Mouse (Mus musculus) monocyte, adult 5-6 weeks (primary cell): ENCODE data around the gene Auts2. TPM values are rescaled to one million over a fixed set of nuclear protein-coding genes. Genes with fewer than 3 reads are reported as not detected.

ENCODE experiments used
- ATAC-seq: fragments of 153-309, 156-312 bp; replicated peaks from 2 replicates; pipeline ENCODE4 v1.8.0; 2017; ENCODE audit warnings: mild to moderate bottlenecking; ENCODE audit not compliant: low TSS enrichment, insufficient number of reproducible peaks, severe bottlenecking, poor library complexity, low FRiP score
- total RNA-seq: library from RNA; stranded (forward); fragments of 200-1000, 200-491, 200-594 nt; gene quantifications from 3 replicates; pipeline ENCODE4 v1.2.3, GENCODE M21; 2017

Gene Auts2
- total RNA-seq, 1 experiment from 2014 or later, result not detected

DNA sequence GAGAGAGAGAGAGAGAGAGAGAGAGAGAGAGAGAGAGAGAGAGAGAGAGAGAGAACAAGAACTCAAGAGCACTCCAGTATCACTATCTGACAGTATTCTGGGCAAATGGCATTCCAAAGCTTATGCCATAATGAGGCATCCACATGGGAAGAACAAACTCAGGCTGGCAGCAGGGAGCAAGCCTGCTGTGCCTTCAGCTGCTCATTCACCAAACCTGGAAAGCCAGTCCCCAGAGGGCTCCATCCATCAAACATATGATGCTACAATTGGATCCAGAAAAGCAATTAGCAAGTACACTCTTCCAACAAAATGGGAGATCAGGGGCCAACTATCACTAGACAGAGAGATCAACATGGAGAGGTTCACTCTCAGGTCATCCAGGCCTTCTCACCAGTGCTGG lies 531.3 kb downstream of the Auts2 start:
- no peak for ATAC-seq

DNA sequence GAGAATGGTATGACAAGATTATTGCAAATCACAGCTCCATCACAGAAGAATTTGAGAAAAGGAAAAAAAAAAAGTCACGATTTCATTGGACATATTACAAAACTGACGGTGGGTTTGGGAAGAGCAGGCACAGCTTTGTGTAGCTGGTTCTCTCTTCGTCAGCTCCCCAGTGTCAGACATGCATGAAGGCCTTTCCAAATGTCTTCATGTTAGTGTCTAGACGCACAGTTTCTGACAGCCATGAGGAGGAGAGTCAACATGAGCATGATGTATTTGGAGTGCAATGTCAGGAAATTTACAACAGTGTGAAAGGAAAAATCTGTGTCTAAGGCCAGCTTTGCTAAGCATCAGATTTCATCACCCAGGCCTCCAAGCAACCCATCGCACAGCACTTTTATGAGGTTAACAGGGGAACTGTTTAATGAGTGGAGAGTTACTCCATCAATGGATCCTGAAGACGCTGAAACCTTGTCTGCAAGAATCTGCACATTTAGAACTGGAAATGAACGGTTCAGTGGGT lies 534.4 kb downstream of the Auts2 start:
- no peak for ATAC-seq

DNA sequence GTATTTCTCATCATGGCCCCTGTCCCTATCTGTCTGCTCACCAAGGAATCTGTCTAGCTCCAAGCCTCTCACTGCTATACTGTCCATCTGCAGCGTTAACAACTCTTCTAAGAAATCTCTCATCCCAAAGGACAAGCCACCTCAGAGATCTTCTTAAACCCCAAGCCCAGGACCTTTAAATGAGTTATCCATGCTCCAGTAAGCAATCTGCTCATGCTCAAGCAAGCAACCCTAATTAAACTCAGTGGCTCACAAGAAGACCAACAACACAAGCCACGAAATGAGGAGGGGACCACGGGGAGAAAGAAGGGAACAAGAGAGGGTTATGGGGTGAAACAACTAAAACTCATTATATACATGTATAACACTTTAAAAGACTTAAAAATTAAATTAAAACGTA lies 535.2 kb downstream of the Auts2 start:
- ATAC-seq, result no peak

DNA sequence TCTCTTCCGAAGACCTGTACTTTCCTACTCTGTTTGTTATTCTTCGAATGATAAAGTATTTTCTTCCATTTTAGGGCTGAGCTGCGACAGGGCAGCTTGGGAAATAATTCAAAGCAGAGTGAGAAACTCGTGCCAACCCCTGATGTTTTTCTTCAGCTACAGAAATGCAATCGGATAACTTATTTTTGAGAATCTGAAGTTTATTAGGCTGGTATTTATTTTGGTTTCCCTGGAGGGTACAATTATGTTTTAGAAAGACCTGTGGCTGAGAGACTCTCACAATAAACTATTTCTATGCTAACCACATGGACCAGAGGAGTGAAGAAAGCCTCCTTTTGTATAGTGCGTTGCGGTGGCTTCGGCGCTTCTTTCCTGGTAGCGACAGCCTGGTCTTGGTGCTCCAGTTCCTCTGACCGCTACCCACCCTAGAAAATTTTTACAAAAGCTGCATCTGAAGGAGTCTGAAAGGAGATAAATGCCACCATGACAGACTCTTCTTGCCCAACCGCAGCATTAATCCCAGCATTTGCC lies 550.4 kb downstream of the Auts2 start:
- ATAC-seq, result no peak

DNA sequence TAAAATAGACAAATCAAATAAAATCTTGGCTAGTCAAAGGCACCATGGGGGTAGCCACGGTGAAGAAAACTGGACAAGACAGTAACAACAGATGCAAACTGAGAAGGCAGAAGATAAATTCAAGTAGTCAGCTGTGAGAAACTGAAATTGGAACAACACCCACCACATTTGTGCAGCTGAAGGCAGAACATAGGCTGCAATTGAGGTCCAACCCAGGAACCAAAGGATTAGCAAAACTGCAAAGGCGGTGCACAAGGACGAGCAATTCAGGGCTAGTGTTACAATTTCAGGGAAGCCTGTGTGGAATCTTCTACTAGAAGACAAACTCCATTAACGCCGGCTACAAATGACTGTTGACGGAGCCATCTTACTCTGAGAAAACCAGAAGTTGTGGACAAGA lies 550.9 kb downstream of the Auts2 start:
- no peak for ATAC-seq

DNA sequence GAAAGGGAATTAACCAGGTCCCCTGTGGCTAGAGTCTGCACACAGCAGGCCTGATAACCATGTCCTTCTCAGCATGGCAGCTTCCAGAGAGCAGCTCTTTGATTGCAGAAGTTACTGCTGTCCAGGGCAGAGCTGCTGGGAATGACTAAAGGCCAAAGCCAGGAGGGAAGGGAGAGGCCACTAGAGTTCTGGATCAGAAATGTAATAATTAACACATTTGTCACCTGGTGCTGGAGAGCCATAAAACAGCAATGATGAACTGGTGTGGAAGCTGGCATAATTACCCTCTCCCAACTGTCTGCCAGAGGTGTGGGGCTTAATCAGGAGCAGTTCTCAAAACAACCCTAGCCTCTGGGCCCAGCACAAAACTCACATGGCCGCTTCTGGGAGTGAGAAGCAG lies 552.6 kb downstream of the Auts2 start:
- no peak for ATAC-seq

DNA sequence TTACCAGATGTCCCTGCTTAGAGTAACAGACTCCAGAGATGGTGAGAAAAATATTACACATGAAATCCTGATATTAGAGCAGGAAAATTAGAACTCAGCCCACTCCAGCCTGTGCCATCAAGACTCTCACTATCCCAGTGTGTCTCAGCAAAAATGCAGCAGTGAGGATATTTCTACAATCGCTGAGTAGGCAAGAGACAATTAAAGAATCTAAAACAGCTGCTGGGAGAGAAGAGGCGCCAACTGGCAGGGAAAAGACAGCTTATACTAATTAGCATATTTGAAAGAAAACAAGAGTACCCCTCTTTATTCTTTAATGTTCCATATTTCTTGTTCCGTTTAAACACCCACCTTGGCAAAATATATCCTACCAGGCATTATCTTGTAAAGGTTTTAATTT lies 561.7 kb downstream of the Auts2 start:
- no peak for ATAC-seq

DNA sequence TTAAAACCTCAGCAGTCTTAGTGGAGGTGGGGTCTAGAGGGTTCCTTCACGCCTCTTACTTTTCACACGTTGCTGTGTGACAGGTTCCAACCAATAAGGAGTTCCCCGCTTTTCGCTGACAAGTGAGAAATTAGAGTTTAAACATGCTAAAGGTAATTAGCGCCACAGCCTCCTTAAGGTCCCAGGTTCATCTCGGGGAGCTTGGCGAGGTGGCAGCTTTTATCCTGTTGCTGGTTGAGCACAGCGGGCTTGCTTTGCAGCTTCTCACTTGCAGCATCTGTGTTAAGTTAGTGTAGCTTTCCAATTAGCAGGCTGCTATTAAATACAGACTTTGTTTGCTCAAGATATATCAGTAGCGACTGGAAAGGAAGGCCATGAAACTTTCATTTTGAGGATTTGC lies 564.2 kb downstream of the Auts2 start:
- ATAC-seq, result no peak

DNA sequence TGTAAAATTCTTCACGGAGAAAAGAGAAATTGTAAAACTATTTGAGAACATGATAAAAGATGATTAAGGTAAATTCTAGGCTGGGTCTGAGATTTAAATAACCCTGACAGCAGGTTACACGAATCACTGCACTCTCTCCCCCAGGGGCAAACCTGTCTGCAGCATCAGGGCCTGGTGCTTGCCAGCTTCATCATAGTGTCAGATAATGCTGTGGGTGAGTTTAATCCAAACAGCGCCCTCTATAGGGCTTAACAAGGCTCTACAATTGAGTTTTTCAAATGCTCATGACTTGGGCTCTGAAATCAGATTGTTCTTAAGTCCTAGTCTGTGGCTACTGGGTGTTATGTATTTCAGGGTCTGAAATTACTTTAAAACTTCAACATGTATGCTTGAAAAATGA lies 565.6 kb downstream of the Auts2 start:
- no peak for ATAC-seq

DNA sequence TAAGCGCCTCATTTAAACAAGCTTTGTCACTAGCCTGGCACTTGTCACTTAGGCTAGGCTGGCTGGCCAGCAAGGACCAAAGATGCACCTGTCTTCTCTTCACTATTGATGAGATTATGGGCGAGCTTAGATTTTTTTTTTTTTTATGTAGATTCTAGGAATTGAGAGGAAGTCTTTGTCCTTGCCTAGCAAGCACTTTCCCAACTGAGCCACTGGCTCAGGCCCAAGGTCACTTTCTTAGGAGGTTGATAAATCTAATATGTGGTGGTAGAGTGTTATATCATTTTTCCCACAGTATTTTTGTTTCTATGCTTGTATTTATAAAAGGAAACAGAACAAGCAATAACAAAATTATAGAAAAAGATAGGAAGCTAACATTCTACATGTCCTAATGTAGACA lies 571.2 kb downstream of the Auts2 start:
- ATAC-seq, result no peak

DNA sequence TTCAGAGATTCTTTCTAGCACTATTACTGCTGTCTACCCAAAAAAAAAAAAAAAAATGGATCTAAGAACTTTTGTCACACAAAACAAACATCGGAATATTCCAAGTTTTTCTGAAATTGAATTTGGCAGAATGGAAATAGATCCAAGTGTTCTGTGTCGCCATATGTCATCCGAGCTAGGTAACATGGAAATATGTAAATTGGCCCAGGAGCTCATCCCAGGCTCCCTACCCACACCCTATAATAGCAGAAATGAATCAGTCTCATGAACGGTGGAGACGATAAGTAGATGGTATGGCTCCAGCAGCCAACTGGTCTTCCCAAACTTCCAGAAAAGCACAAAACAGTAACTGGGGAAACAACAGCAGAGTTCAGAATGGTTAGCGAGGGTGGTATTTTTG lies 577.6 kb downstream of the Auts2 start:
- ATAC-seq, result no peak

DNA sequence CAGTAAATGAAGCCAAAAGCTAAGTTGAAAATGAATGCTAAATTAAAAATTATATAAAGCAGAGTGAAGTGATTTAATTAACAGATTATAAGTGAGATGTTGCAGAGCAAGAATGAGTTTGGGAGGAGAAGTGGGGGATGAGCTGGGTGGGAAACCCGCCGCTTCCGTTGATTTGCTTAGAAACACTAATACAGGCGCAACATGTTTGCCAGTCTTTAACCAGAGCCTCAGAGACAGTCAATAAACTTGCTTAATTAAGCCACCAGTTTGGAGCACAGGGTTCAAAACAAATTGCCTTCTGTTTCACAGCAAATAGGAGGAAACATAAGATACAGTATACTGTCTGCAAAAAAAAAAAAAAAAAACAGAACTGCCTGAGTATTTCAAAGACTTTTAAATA lies 579.6 kb downstream of the Auts2 start:
- ATAC-seq, result no peak

DNA sequence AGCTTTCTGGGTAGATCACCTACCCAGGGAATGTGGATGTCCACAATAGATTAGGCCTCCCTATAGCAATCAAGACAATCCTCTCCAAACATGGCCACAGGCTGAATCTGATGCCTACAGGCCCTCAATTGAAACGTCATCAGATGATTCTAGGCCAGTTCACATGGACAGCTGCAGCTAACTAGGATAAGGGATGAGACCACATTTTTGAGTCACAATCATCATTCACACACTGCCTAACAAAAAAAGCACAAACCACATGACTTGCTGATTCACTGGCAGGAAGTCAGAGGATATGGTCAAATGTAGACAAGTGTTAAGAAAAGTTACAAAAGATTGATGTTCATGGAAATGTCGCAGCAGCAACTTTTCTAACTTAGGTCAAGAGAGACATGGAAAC lies 581.3 kb downstream of the Auts2 start:
- no peak for ATAC-seq

DNA sequence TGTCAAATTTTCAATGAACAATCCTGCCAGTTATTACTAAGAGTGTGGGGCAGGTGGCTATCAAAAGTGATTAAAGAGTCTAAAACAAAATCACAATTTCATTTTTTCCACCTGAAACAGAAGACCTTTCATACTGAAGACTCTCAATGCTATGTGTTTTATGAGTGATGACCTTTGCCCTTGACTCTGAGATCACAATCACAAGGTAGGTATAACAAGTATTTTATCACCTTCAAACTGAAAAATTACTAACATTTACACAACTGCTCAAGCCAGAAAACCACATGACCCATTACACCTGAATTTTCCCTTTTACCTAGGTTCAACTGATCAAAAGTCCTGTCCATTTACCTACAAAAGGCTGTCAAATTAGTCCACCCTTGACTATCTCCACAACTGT lies 582.7 kb downstream of the Auts2 start:
- no peak for ATAC-seq

DNA sequence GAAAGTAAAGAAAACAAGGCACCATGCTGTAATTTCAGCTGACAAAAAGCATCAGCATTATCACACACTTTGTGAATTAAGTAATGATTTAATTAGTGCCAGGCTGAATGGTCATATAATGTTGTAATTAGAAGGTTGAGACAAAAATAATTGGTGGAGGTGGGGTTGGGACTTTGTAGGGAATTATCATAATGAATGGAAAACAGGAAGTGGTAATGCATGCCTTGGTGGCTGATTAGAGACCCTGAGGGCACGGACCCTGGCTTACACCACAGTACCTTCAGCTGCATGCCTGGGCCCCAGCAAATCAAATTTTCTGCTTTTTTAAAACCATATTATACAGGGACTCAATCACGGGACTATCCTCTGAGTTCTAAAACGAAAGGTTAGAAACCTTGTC lies 586.1 kb downstream of the Auts2 start:
- ATAC-seq, result no peak

DNA sequence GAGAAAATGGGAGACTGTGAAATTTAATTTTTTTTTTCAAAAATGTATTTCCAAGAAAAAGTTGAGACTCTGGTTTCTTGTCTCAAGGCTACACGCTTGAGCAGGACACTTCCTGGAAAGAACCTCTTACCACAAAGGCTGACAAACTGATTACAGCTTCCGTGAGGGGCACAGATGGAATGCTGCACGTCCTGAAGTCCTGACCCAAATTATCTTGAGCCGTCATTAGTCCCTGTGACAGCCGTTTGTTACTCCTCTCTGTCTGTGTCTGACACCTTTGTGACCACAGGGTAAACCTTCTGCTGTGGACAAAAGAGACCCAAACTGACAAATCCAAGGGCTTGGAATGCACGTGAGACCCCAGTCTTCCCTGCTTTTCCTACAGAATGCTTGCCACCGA lies 587.1 kb downstream of the Auts2 start:
- no peak for ATAC-seq

DNA sequence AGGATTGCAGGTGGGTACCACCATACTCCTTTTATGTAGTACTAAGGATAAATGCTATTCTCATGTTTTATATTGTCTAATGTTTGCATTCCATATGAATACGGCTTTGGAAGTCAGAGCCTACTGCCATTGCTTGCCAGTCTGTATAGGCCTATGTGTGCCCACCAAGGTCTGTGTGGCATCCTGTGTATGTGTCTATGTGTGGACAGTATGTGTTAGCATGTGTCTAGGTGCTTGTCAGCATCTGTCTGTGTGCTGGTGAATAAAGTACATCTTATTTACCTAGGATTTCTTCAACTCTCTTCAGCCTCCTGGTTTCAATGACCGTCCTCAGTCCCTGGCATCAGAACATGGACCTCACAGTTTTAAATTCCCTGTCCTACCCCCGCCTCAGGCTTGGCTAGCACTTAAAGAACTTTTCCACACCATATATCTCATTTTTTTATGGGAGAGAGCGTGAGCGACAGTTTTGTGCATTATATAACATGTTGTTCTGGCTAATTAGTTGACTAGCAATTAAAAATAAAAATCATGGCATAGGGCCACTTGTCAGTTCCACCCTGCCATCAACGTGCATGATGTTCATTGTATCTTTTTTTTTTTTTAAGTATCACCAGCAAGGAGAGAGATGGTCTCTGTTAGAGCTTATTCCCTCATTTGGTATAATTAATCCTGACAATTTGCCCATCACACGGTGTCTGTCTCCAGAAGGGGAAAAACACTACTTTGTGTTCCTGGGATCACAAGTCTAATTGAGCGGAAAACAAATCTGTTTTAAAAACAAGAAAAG lies 587.7 kb downstream of the Auts2 start:
- no peak for ATAC-seq

DNA sequence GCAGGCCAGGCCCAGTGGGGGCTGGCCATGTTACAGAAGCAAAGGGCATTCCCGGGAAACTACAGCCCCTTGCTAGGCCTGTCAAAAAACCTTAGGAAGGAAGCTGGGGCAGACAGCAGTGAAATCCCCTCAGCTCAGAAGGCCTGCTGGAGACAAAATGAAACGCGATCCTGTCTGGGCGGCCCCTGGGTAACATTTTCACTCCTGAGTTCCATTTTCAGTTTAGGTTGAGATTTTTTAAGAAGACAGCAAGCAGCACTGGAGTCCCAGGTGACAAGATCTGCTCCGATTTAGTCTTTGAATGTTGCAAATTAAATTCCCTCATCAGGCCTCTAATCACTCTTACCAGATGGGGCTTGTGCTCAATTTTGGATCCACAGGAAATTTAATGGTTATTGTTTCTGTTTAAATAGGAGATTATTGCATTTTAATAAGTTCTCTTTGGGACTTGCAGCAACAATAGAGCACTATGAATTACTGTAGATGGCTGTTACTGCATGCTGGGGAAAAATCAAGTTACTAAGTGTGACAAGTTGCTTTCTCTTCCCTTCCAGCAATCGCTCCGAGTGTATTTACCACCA lies 594.5 kb downstream of the Auts2 start:
- ATAC-seq, result no peak

DNA sequence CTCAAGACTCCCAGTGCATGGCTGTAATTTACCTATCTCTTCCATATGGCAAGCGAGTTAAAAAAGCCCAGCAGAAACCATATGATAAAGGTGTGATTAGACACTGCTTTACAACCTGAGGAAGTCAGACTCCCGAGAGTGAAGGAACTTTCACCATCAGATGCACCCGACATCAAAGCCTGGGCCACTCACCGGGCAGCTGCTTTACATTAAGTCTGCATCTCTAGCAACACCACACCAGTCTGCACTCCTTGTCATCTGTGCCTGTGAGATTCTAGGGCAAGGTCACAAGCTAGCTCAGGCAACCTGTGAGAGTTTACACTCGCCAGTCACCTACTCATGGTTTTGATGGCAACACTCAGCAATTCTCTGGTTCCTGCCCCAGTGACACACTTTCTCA lies 596.3 kb downstream of the Auts2 start:
- ATAC-seq, result no peak

DNA sequence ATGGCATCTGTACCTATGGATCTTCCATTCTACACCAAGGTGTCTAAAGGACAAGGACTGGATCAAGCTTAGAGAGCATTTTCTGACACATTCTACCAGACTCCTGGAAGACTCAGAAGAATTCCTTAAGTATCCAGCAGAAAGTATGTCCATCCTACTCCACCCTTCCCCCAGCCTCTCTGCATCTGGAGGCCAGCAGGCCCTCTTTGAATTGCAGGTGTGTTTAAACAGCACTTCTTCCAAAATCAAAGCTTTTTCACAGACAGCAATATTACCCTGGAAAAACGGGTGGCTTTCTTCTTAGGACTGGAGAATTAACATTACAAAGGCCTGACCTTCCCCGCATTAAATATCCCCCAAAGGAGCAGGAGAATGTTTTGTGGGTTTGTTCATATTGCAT lies 598.4 kb downstream of the Auts2 start:
- ATAC-seq, result no peak
